11 mouse cellular contexts compared by ENCODE assay signal in genomic region chr9:41583276-41583675, GRCm38 (mm10).
DNase-seq lines count a peak whose midpoint lies in the region; ATAC-seq and TF ChIP-seq lines count a peak whose summit lies in the region.
"Had no signal": no experiment of that assay in that cellular context is flagged by ENCODE, and none has a peak within 500 bp of the region (broad histone marks: within the 10 kb centered on the region; RNA-seq: fewer than 3 reads in every experiment).

No protein-coding gene starts in this region.

- H3K4me3 ChIP-seq in lung, embryonic 14.5 days (ENCODE audit: low read depth, low read length), result peak overlapping the region; percentile 55
- peak overlapping the region; percentile 76 for H3K4me3 ChIP-seq in forebrain, embryonic 12.5 days (replicated peaks)
- H3K4me3 ChIP-seq in intestine, postnatal 0 days (ENCODE audit: low read depth, low read length), result peak overlapping the region; percentile 43
- no peak overlapping the region for H3K4me3 ChIP-seq in olfactory bulb, adult 2 months (ENCODE audit: insufficient read depth, low read depth, low read length)

- WGBS in lung, embryonic 14.5 days, result 22% methylated on average over 8 of the region's 8 CpGs
- 24% methylated on average over 8 of the region's 8 CpGs for WGBS in forebrain, embryonic 12.5 days
- WGBS in intestine, postnatal 0 days, result 50% methylated on average over 8 of the region's 8 CpGs
- 16% methylated on average over 8 of the region's 8 CpGs for WGBS in olfactory bulb, adult 2 months

- H3K27ac ChIP-seq in lung, embryonic 14.5 days (ENCODE audit: low read depth), result peak overlapping the region; percentile 81
- H3K27ac ChIP-seq in forebrain, embryonic 12.5 days, result peak overlapping the region; percentile 99
- no peak overlapping the region for H3K27ac ChIP-seq in intestine, postnatal 0 days (ENCODE audit: low read depth, low read length)
- H3K27ac ChIP-seq in olfactory bulb, adult 2 months (ENCODE audit: insufficient read depth, low read depth, low read length), result peak overlapping the region; percentile 55; the same call in 1 of the 2 replicates

- DNase-seq in lung, embryonic 14.5 days, result no peak
- DNase-seq in lung, adult 18-20 months, result no peak
- no peak for DNase-seq in adipocyte (ENCODE audit: low spot score)
- no peak for DNase-seq in adrenal gland, postnatal 10 days
- DNase-seq in adrenal gland, adult 2 months, result no peak
- DNase-seq: gastrocnemius, postnatal 36 days; right cerebral cortex, postnatal 25 days had no signal

- H3K9me3 ChIP-seq in lung, embryonic 14.5 days (ENCODE audit: low read depth, low read length), result no peaks in the 10 kb centered on the region
- H3K9me3 ChIP-seq in forebrain, embryonic 12.5 days, result no peaks in the 10 kb centered on the region
- H3K9me3 ChIP-seq in intestine, postnatal 0 days (ENCODE audit: control insufficient read depth), result no peaks in the 10 kb centered on the region

- peaks cover 4% of the 10 kb centered on the region; the same call in 1 of the 2 replicates for H3K4me1 ChIP-seq in lung, embryonic 14.5 days (ENCODE audit: insufficient read depth)
- H3K4me1 ChIP-seq in forebrain, embryonic 12.5 days, result peaks cover 37% of the 10 kb centered on the region
- no peaks in the 10 kb centered on the region for H3K4me1 ChIP-seq in intestine, postnatal 0 days (replicated peaks; ENCODE audit: control insufficient read depth, insufficient read depth, low read length)
- peaks cover 5% of the 10 kb centered on the region for H3K4me1 ChIP-seq in olfactory bulb, adult 2 months (ENCODE audit: control insufficient read depth, insufficient read depth, low read length)

- no peaks in the 10 kb centered on the region; the same call in 1 of the 2 replicates for H3K36me3 ChIP-seq in lung, embryonic 14.5 days (ENCODE audit: insufficient read depth)
- H3K36me3 ChIP-seq in forebrain, embryonic 12.5 days (replicated peaks), result peaks cover 14% of the 10 kb centered on the region
- no peaks in the 10 kb centered on the region for H3K36me3 ChIP-seq in intestine, postnatal 0 days (ENCODE audit: control insufficient read depth, insufficient read depth)

- TF ChIP-seq POLR2A in olfactory bulb, adult 2 months (IDR thresholded peaks at IDR 0.05; ENCODE audit: insufficient read depth, low read depth, low read length), result no peak

- no peak for ATAC-seq in lung, embryonic 14.5 days (ENCODE audit: insufficient read depth)
- ATAC-seq in forebrain, embryonic 12.5 days (ENCODE audit: low FRiP score), result no peak
- no peak for ATAC-seq in intestine, postnatal 0 days
- ATAC-seq: Patski had no signal

- peak overlapping the region; percentile 77 for H3K9ac ChIP-seq in lung, embryonic 14.5 days
- peak overlapping the region; percentile 97 for H3K9ac ChIP-seq in forebrain, embryonic 12.5 days
- no peak overlapping the region for H3K9ac ChIP-seq in intestine, postnatal 0 days (ENCODE audit: low read depth, low read length)

- peak overlapping the region; percentile 80 for H3K4me2 ChIP-seq in lung, embryonic 14.5 days
- peak overlapping the region; percentile 53 for H3K4me2 ChIP-seq in forebrain, embryonic 12.5 days
- H3K4me2 ChIP-seq in intestine, postnatal 0 days (replicated peaks; ENCODE audit: low read depth), result peak overlapping the region; percentile 59

- 0 out of 2 replicates have a peak, but pooled peaks cover 4% of the 10 kb centered on the region for H3K27me3 ChIP-seq in lung, embryonic 14.5 days (ENCODE audit: insufficient read depth, low read length)
- H3K27me3 ChIP-seq in forebrain, embryonic 12.5 days, result no peaks in the 10 kb centered on the region
- H3K27me3 ChIP-seq in intestine, postnatal 0 days (replicated peaks; ENCODE audit: control insufficient read depth, insufficient read depth, low read length), result peaks cover 4% of the 10 kb centered on the region; the same call in 1 of the 2 replicates
- H3K27me3 ChIP-seq: Patski had no signal

- TF ChIP-seq CTCF in lung, embryonic 14.5 days (IDR thresholded peaks at IDR 0.05; ENCODE audit: low read depth), result no peak
- no peak for TF ChIP-seq CTCF in intestine, postnatal 0 days (IDR thresholded peaks at IDR 0.05; ENCODE audit: low read depth)
- TF ChIP-seq CTCF in olfactory bulb, adult 2 months (IDR thresholded peaks at IDR 0.05; ENCODE audit: insufficient read depth, low read depth, low read length), result no peak
